Mouse (Mus musculus): ENCODE data around the gene Ugt1a7c. TPM values are rescaled to one million over a fixed set of nuclear protein-coding genes. Genes with fewer than 3 reads are reported as not detected.
"Not testable (repeated sequence)": the region's sequence is repeated elsewhere in the genome, so short reads cannot be mapped to it uniquely, and the experiment has no call there.

Ugt1a7c gene
- polyA plus RNA-seq, 1 experiment: not detected

- Histone ChIP-seq H3K79me3 (ENCODE audit: low read depth) (no peaks in the 10 kb centered on the region), H3ac (ENCODE audit: control insufficient read depth, insufficient read length, low read depth) (no peak overlapping the region), H3K36me3 (ENCODE audit: control insufficient read depth, insufficient read depth) (no peaks in the 10 kb centered on the region), H3K79me2 (ENCODE audit: control insufficient read depth, insufficient read depth) (no peaks in the 10 kb centered on the region), H3K27me3 (ENCODE audit: control insufficient read depth, insufficient read depth, insufficient read length) (peaks cover 3% of the 10 kb centered on the region), H3K4me3 (ENCODE audit: insufficient read depth, poor library complexity, severe bottlenecking) (no peak overlapping the region)
- no peak for TF ChIP-seq MYOG (IDR thresholded peaks at IDR 0.05; ENCODE audit: control insufficient read depth, extremely low read depth, insufficient read length)
- no peak for TF ChIP-seq USF1 (IDR thresholded peaks at IDR 0.05; ENCODE audit: low read depth)
- no peak for TF ChIP-seq MYOD1 (IDR thresholded peaks at IDR 0.05; ENCODE audit: control insufficient read depth, insufficient read length, low read depth)
- TF ChIP-seq CTCF (IDR thresholded peaks at IDR 0.05; ENCODE audit: control insufficient read depth, insufficient read depth, insufficient read length): no peak
- TF ChIP-seq FOSL1 (IDR thresholded peaks at IDR 0.05; ENCODE audit: insufficient read depth, low read length, poor library complexity, severe bottlenecking): no peak
- no peak for TF ChIP-seq CEBPB (IDR thresholded peaks at IDR 0.05; ENCODE audit: low read depth)
- TF ChIP-seq MAX (IDR thresholded peaks at IDR 0.05): no peak
Measured at GRCm38 (mm10) chr1:88218591-88218990, 123.7 kb downstream of the Ugt1a7c start.

- TF ChIP-seq MAX (IDR thresholded peaks at IDR 0.05): no peak
- Histone ChIP-seq H3K79me2 (ENCODE audit: control insufficient read depth, insufficient read depth) (no peaks in the 10 kb centered on the region), H3K27me3 (ENCODE audit: control insufficient read depth, insufficient read depth, insufficient read length) (no peaks in the 10 kb centered on the region), H3K79me3 (ENCODE audit: low read depth) (no peaks in the 10 kb centered on the region), H3K36me3 (ENCODE audit: control insufficient read depth, insufficient read depth) (no peaks in the 10 kb centered on the region), H3ac (ENCODE audit: control insufficient read depth, insufficient read length, low read depth) (no peak overlapping the region), H3K4me3 (ENCODE audit: insufficient read depth, poor library complexity, severe bottlenecking) (no peak overlapping the region)
Measured at GRCm38 (mm10) chr1:88219054-88219453, 124.2 kb downstream of the Ugt1a7c start.

GRCm38 (mm10) chr1:88220336-88220735, 125.5 kb downstream of the Ugt1a7c start:
- H3K79me2 ChIP-seq (ENCODE audit: control insufficient read depth, insufficient read depth): no peaks in the 10 kb centered on the region
- no peak overlapping the region for H3K4me3 ChIP-seq (ENCODE audit: insufficient read depth, poor library complexity, severe bottlenecking)
- H3K27me3 ChIP-seq (ENCODE audit: control insufficient read depth, insufficient read depth, insufficient read length): no peaks in the 10 kb centered on the region
- TF ChIP-seq MYOD1 (IDR thresholded peaks at IDR 0.05; ENCODE audit: control insufficient read depth, insufficient read length, low read depth): no peak
- no peak for TF ChIP-seq MAX (IDR thresholded peaks at IDR 0.05)
- no peak for TF ChIP-seq FOSL1 (IDR thresholded peaks at IDR 0.05; ENCODE audit: insufficient read depth, low read length, poor library complexity, severe bottlenecking)
- no peak for TF ChIP-seq MYOG (IDR thresholded peaks at IDR 0.05; ENCODE audit: control insufficient read depth, extremely low read depth, insufficient read length)
- TF ChIP-seq USF1 (IDR thresholded peaks at IDR 0.05; ENCODE audit: low read depth): no peak
- no peak for TF ChIP-seq CTCF (IDR thresholded peaks at IDR 0.05; ENCODE audit: control insufficient read depth, insufficient read depth, insufficient read length)
- TF ChIP-seq CEBPB (IDR thresholded peaks at IDR 0.05; ENCODE audit: low read depth): no peak
- no peak overlapping the region for H3ac ChIP-seq (ENCODE audit: control insufficient read depth, insufficient read length, low read depth)
- H3K79me3 ChIP-seq (ENCODE audit: low read depth): no peaks in the 10 kb centered on the region
- no peaks in the 10 kb centered on the region for H3K36me3 ChIP-seq (ENCODE audit: control insufficient read depth, insufficient read depth)

- Histone ChIP-seq H3ac (ENCODE audit: control insufficient read depth, insufficient read length, low read depth) (no peak overlapping the region), H3K27me3 (ENCODE audit: control insufficient read depth, insufficient read depth, insufficient read length) (no peaks in the 10 kb centered on the region), H3K4me3 (ENCODE audit: insufficient read depth, poor library complexity, severe bottlenecking) (no peak overlapping the region), H3K79me2 (ENCODE audit: control insufficient read depth, insufficient read depth) (no peaks in the 10 kb centered on the region), H3K36me3 (ENCODE audit: control insufficient read depth, insufficient read depth) (no peaks in the 10 kb centered on the region), H3K79me3 (ENCODE audit: low read depth) (no peaks in the 10 kb centered on the region)
- TF ChIP-seq MAX (IDR thresholded peaks at IDR 0.05) (no peak), FOSL1 (IDR thresholded peaks at IDR 0.05; ENCODE audit: insufficient read depth, low read length, poor library complexity, severe bottlenecking) (no peak), CTCF (IDR thresholded peaks at IDR 0.05; ENCODE audit: control insufficient read depth, insufficient read depth, insufficient read length) (no peak), CEBPB (IDR thresholded peaks at IDR 0.05; ENCODE audit: low read depth) (no peak), MYOG (IDR thresholded peaks at IDR 0.05; ENCODE audit: control insufficient read depth, extremely low read depth, insufficient read length) (no peak)
Measured at GRCm38 (mm10) chr1:88222216-88222615, 127.4 kb downstream of the Ugt1a7c start.

- H3K36me3 ChIP-seq (ENCODE audit: control insufficient read depth, insufficient read depth); H3K79me3 ChIP-seq (ENCODE audit: low read depth); H3K79me2 ChIP-seq (ENCODE audit: control insufficient read depth, insufficient read depth); H3K27me3 ChIP-seq (ENCODE audit: control insufficient read depth, insufficient read depth, insufficient read length); H3ac ChIP-seq (ENCODE audit: control insufficient read depth, insufficient read length, low read depth); H3K4me3 ChIP-seq (ENCODE audit: insufficient read depth, poor library complexity, severe bottlenecking): not testable (repeated sequence)
Measured at GRCm38 (mm10) chr1:88223011-88223515, 128.2 kb downstream of the Ugt1a7c start.

- TF ChIP-seq CTCF (IDR thresholded peaks at IDR 0.05; ENCODE audit: control insufficient read depth, insufficient read depth, insufficient read length): no peak
- TF ChIP-seq MYOG (IDR thresholded peaks at IDR 0.05; ENCODE audit: control insufficient read depth, extremely low read depth, insufficient read length): no peak
- no peak for TF ChIP-seq USF1 (IDR thresholded peaks at IDR 0.05; ENCODE audit: low read depth)
- no peak for TF ChIP-seq MYOD1 (IDR thresholded peaks at IDR 0.05; ENCODE audit: control insufficient read depth, insufficient read length, low read depth)
- no peak for TF ChIP-seq FOSL1 (IDR thresholded peaks at IDR 0.05; ENCODE audit: insufficient read depth, low read length, poor library complexity, severe bottlenecking)
- TF ChIP-seq MAX (IDR thresholded peaks at IDR 0.05): no peak
- no peak for TF ChIP-seq CEBPB (IDR thresholded peaks at IDR 0.05; ENCODE audit: low read depth)
- H3K4me3 ChIP-seq (ENCODE audit: insufficient read depth, poor library complexity, severe bottlenecking): no peak overlapping the region
Measured at GRCm38 (mm10) chr1:88223591-88223990, 128.7 kb downstream of the Ugt1a7c start.

More at GRCm38 (mm10) chr1:88223591-88223990, 128.7 kb downstream of the Ugt1a7c start:
- no peaks in the 10 kb centered on the region for H3K36me3 ChIP-seq (ENCODE audit: control insufficient read depth, insufficient read depth)
- no peaks in the 10 kb centered on the region for H3K79me2 ChIP-seq (ENCODE audit: control insufficient read depth, insufficient read depth)
- H3ac ChIP-seq (ENCODE audit: control insufficient read depth, insufficient read length, low read depth): no peak overlapping the region
- H3K27me3 ChIP-seq (ENCODE audit: control insufficient read depth, insufficient read depth, insufficient read length): no peaks in the 10 kb centered on the region
- no peaks in the 10 kb centered on the region for H3K79me3 ChIP-seq (ENCODE audit: low read depth)

Data from C2C12 (cell line).